Mouse (Mus musculus): Measurements from ENCODE around the gene Slc35c2.

Gene Slc35c2

GRCm38 (mm10) chr2:165287202-165287984, at the start of gene Slc35c2:
Gene Slc35c2, minus strand, starts transcription at chr2:165287869.
- CTCF ChIA-PET, result interaction anchor here (0.7 to 1.8 kb wide), 2 partner anchors 34 to 108 kb away, joined by 3 to 4 read pairs; no protein-coding TSS in a partner anchor

- CTCF ChIA-PET, result interaction anchor here (1.1 kb wide), 1 partner anchor 262 kb away, joined by 5 read pairs; no protein-coding TSS in a partner anchor
These were observed 49.5 kb upstream of the Slc35c2 start for GRCm38 (mm10) chr2:165337191-165337590.

- CTCF ChIA-PET, result no interaction called here
These were observed 45.0 kb upstream of the Slc35c2 start for GRCm38 (mm10) chr2:165332610-165333210.

GRCm38 (mm10) chr2:165329703-165330102, 42.0 kb upstream of the Slc35c2 start:
- CTCF ChIA-PET, result interaction anchor here (0.7 to 1.1 kb wide), 2 partner anchors 31 to 363 kb away, joined by 3 read pairs; no protein-coding TSS in a partner anchor

GRCm38 (mm10) chr2:165328746-165329145, 41.1 kb upstream of the Slc35c2 start:
- CTCF ChIA-PET, result interaction anchor here (1.1 kb wide), 1 partner anchor 32 kb away, joined by 3 read pairs; no protein-coding TSS in a partner anchor

- CTCF ChIA-PET, result interaction anchor here (0.5 to 0.6 kb wide), 2 partner anchors 8 to 675 kb away, joined by 3 read pairs; no protein-coding TSS in a partner anchor
These were observed 39.7 kb upstream of the Slc35c2 start for GRCm38 (mm10) chr2:165327386-165327785.

GRCm38 (mm10) chr2:165326304-165327190, 38.9 kb upstream of the Slc35c2 start, which contains the start of gene Elmo2:
Gene Elmo2, minus strand, starts transcription at chr2:165326479.
- CTCF ChIA-PET, result interaction anchor here (0.5 to 0.6 kb wide), 2 partner anchors 9 to 676 kb away, joined by 3 read pairs; no protein-coding TSS in a partner anchor

GRCm38 (mm10) chr2:165325521-165326303, 38.0 kb upstream of the Slc35c2 start:
- CTCF ChIA-PET, result no interaction called here

GRCm38 (mm10) chr2:165323928-165324327, 36.3 kb upstream of the Slc35c2 start:
- CTCF ChIA-PET, result interaction anchor here (0.6 kb wide), 1 partner anchor 38 kb away, joined by 5 read pairs; no protein-coding TSS in a partner anchor

GRCm38 (mm10) chr2:165323484-165323883, 35.8 kb upstream of the Slc35c2 start:
- CTCF ChIA-PET, result interaction anchor here (0.6 kb wide), 1 partner anchor 38 kb away, joined by 5 read pairs; no protein-coding TSS in a partner anchor

GRCm38 (mm10) chr2:165321981-165322735, 34.5 kb upstream of the Slc35c2 start:
- CTCF ChIA-PET, result interaction anchor here (0.5 to 1.0 kb wide), 2 partner anchors 17 to 47 kb away, joined by 3 read pairs; no protein-coding TSS in a partner anchor

- CTCF ChIA-PET, result interaction anchor here (1.0 to 1.4 kb wide), 2 partner anchors 17 to 34 kb away, joined by 3 to 4 read pairs; partner anchors contain the start of gene Slc35c2
These were observed 33.8 kb upstream of the Slc35c2 start for GRCm38 (mm10) chr2:165321381-165321888.

- CTCF ChIA-PET, result interaction anchor here (1.4 kb wide), 1 partner anchor 33 kb away, joined by 4 read pairs; the partner anchor contains the start of gene Slc35c2
These were observed 33.0 kb upstream of the Slc35c2 start for GRCm38 (mm10) chr2:165320531-165321150.

- CTCF ChIA-PET, result no interaction called here
These were observed 31.8 kb upstream of the Slc35c2 start for GRCm38 (mm10) chr2:165319503-165319902.

- CTCF ChIA-PET, result no interaction called here
These were observed 31.3 kb upstream of the Slc35c2 start for GRCm38 (mm10) chr2:165318941-165319340.

GRCm38 (mm10) chr2:165317621-165318263, 30.1 kb upstream of the Slc35c2 start:
- CTCF ChIA-PET, result no interaction called here

- CTCF ChIA-PET, result no interaction called here
These were observed 29.3 kb upstream of the Slc35c2 start for GRCm38 (mm10) chr2:165316837-165317473.

- CTCF ChIA-PET, result no interaction called here
These were observed 28.5 kb upstream of the Slc35c2 start for GRCm38 (mm10) chr2:165316204-165316603.
